Mouse (Mus musculus) neural tube, embryonic 13.5 days (tissue): ENCODE results near the gene Sgta. TPM values are rescaled to one million over a fixed set of nuclear protein-coding genes. Genes with fewer than 3 reads are reported as not detected.

Source experiments
- ATAC-seq: fragments of 200-750 bp; cut with Nextera tagmentation; 2 replicates; pipeline ENCODE4 v1.8.0; 2017; ENCODE audit warnings: low read depth, mild to moderate bottlenecking, moderate TSS enrichment, moderate library complexity
- H3K27ac ChIP-seq: fragments of 300-500 bp; sonication (generic); replicated peaks from 2 replicates; pipeline ENCODE4 v1.5.1; 2015; ENCODE audit warnings: moderate library complexity, mild to moderate bottlenecking, inconsistent platforms
- H3K27me3 ChIP-seq: fragments of 300-500 bp; sonication (generic); 2 replicates; pipeline ENCODE4 v1.6.1; 2015; ENCODE audit warnings: mild to moderate bottlenecking, inconsistent platforms
- H3K36me3 ChIP-seq: fragments of 300-500 bp; sonication (generic); 2 replicates; pipeline ENCODE4 v1.6.1; 2015; ENCODE audit warnings: mild to moderate bottlenecking, inconsistent platforms
- H3K4me1 ChIP-seq: fragments of 300-500 bp; sonication (generic); replicated peaks from 2 replicates; pipeline ENCODE4 v1.6.1; 2015; ENCODE audit warnings: inconsistent platforms
- H3K4me2 ChIP-seq: fragments of 300-500 bp; sonication (generic); 2 replicates; pipeline ENCODE4 v1.6.1; 2015; ENCODE audit warnings: inconsistent platforms, mild to moderate bottlenecking, moderate library complexity
- H3K4me3 ChIP-seq: fragments of 300-500 bp; sonication (generic); 2 replicates; pipeline ENCODE4 v1.5.1; 2015; ENCODE audit warnings: mild to moderate bottlenecking, inconsistent platforms
- H3K9ac ChIP-seq: fragments of 300-500 bp; sonication (generic); 2 replicates; pipeline ENCODE4 v1.6.1; 2015; ENCODE audit warnings: moderate library complexity, mild to moderate bottlenecking, inconsistent platforms
- H3K9me3 ChIP-seq: fragments of 300-500 bp; sonication (generic); 2 replicates; pipeline ENCODE4 v1.6.1; 2016; ENCODE audit warnings: inconsistent platforms
- WGBS: fragments of 180-500 bp; shearing (Covaris S2); methylation state at CpG from one replicate; pipeline ENCODE4 v1.1.7; 2015; 5-methylcytosine and 5-hydroxymethylcytosine counted together
- polyA plus RNA-seq: library from polyadenylated mRNA; unstranded; fragments of >200 nt; fragmentation: Nextera tagmentation; extraction: Ambion mirVana; gene quantifications from 2 replicates; pipeline ENCODE4 v1.2.1, GENCODE M21; 2015

Sgta gene
- polyA plus RNA-seq, 1 experiment from 2014 or later, result 286 TPM

DNA sequence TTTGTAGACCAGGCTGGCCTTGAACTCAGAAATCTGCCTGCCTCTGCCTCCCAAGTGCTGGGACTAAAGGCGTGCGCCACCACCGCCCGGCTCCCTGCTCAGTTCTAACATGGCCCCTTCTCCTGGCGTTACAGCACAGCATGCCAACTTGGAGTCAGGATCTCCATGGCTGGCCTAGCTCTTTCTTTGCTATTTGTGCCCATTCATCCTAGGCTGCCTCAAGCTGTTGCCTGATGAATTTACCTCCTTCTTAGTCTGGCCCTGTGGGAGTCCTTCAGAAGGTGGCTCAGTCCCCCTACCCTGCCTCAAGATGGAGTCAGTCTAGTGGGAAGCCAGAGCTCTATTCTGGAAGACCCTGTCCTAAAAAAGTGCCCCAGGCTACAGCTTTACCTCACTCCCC is 33.1 kb downstream of the Sgta start:
- ATAC-seq, result no peak
- Histone ChIP-seq H3K4me2 (no peak overlapping the region), H3K4me1 (peaks cover 34% of the 10 kb centered on the region), H3K9me3 (no peaks in the 10 kb centered on the region), H3K4me3 (no peak overlapping the region), H3K9ac (0 out of 2 replicates have a peak overlapping the region, but pooled peaks have one; percentile 12), H3K27me3 (peaks cover 37% of the 10 kb centered on the region), H3K27ac (no peak overlapping the region), H3K36me3 (peaks cover 23% of the 10 kb centered on the region)
- 94% methylated on average over 5 of the region's 5 CpGs for WGBS

DNA sequence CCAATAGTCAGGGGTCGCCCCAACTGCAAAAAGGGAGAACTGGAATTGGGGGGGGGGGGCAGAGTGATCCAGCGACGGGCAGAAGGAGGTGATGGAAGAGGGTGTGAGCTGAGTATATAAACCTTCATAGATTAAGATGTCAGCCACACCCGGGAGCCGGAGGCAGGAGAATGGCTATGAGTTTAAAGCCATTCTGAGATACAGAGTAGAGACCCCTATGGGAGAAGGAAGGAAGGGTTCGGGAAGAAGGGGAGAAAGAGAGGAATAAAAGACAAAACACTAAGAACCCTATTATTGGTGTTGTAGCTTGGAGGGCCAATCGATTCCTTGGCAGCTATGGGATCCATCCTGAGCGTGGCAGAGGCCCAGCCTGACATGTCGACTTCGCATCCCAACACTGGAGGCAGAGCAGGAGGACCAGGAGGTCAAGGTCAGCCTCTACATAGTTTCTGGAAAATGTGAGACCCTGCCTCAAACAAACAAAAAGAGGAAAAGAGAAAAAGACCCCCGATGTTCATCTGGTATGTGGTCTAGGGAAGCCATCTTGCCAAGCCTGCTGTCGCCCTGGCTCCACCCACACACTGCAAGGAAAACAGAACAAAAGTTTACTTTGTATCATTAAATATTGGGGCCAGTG is 34.2 kb downstream of the Sgta start, which contains the start of gene Diras1:
TSS of gene Diras1 (minus strand) at position 24 of the 637 bp plus-strand sequence.
- H3K27me3 ChIP-seq, result peaks cover 41% of the 10 kb centered on the region
- H3K9me3 ChIP-seq, result no peaks in the 10 kb centered on the region
- no peak for ATAC-seq
- H3K27ac ChIP-seq, result no peak within 1 kb of the TSS
- H3K4me1 ChIP-seq, result peaks cover 38% of the 10 kb centered on the region
- H3K4me2 ChIP-seq, result peak within 1 kb of the TSS; percentile 71
- peaks cover 12% of the 10 kb centered on the region for H3K36me3 ChIP-seq
- WGBS, result 48% methylated on average over 12 of the region's 12 CpGs
- peak within 1 kb of the TSS; percentile 85 for H3K9ac ChIP-seq
- peak within 1 kb of the TSS; percentile 53 for H3K4me3 ChIP-seq

- no peak overlapping the region for H3K27ac ChIP-seq
- H3K4me3 ChIP-seq, result peak overlapping the region; percentile 53
- H3K9me3 ChIP-seq, result no peaks in the 10 kb centered on the region
- ATAC-seq, result peak; percentile 53
- peak overlapping the region; percentile 71 for H3K4me2 ChIP-seq
- peaks cover 42% of the 10 kb centered on the region for H3K27me3 ChIP-seq
- WGBS, result 1% methylated on average over 36 of the region's 43 CpGs
- H3K9ac ChIP-seq, result peak overlapping the region; percentile 85
- H3K36me3 ChIP-seq, result peaks cover 6% of the 10 kb centered on the region
- peaks cover 39% of the 10 kb centered on the region for H3K4me1 ChIP-seq
Observed at GRCm38 (mm10) chr10:81025047-81025621, 34.8 kb downstream of the Sgta start.

- Histone ChIP-seq H3K27ac (no peak overlapping the region), H3K9ac (peak overlapping the region; percentile 85), H3K4me3 (peak overlapping the region; percentile 53), H3K27me3 (peaks cover 42% of the 10 kb centered on the region), H3K4me2 (peak overlapping the region; percentile 71), H3K36me3 (no peaks in the 10 kb centered on the region), H3K4me1 (peaks cover 35% of the 10 kb centered on the region), H3K9me3 (no peaks in the 10 kb centered on the region)
- ATAC-seq, result 0 out of 2 replicates have a peak, but pooled peaks have one; percentile 15
- 78% methylated on average over 5 of the region's 5 CpGs for WGBS
Observed at GRCm38 (mm10) chr10:81024346-81024937, 35.5 kb downstream of the Sgta start.

- H3K4me3 ChIP-seq, result no peak overlapping the region
- H3K4me1 ChIP-seq, result peaks cover 29% of the 10 kb centered on the region
- WGBS, result 68% methylated on average over 8 of the region's 8 CpGs
- no peaks in the 10 kb centered on the region for H3K36me3 ChIP-seq
- no peak overlapping the region for H3K4me2 ChIP-seq
- no peak for ATAC-seq
- H3K9ac ChIP-seq, result no peak overlapping the region
- H3K27ac ChIP-seq, result no peak overlapping the region
- no peaks in the 10 kb centered on the region for H3K9me3 ChIP-seq
- peaks cover 42% of the 10 kb centered on the region for H3K27me3 ChIP-seq
Observed at GRCm38 (mm10) chr10:81022744-81023143, 37.2 kb downstream of the Sgta start.

DNA sequence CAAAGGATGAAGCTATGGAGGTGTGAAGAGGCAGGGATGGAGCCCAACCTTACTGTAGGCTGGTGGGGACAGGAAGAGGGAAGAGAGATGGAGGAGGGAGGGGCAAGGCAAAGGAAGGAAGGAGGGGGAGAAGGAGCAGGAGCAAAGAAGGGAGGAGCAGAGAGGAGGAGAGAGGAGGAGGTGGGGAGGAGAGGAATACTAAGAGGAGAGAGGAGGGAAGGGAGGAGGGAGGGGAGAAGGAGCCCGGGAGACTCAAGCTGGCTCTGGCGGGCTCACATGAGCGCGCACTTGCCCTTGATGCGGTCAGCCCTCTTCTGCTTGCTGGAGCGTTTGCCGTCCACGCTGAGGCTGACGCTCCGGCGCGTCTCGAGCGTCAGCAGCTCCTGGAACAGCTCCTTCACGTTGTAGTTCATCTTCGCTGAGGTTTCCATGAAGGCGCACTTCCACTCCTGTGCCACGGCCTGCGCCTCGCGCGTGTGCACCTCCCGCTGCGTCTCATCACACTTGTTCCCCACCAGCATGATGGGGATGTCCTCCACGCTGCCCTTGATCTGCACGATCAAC is 38.4 kb downstream of the Sgta start:
- peak overlapping the region; percentile 28 for H3K4me2 ChIP-seq
- peaks cover 29% of the 10 kb centered on the region for H3K4me1 ChIP-seq
- H3K36me3 ChIP-seq, result no peaks in the 10 kb centered on the region
- peaks cover 39% of the 10 kb centered on the region for H3K27me3 ChIP-seq
- H3K9me3 ChIP-seq, result no peaks in the 10 kb centered on the region
- peak overlapping the region; percentile 34; the same call in 1 of the 2 replicates for H3K9ac ChIP-seq
- ATAC-seq, result no peak
- no peak overlapping the region for H3K27ac ChIP-seq
- 19% methylated on average over 26 of the region's 26 CpGs for WGBS
- no peak overlapping the region for H3K4me3 ChIP-seq

- ATAC-seq, result no peak
- 67% methylated on average over 2 of the region's 2 CpGs for WGBS
Observed at GRCm38 (mm10) chr10:81020207-81020606, 39.8 kb downstream of the Sgta start.

DNA sequence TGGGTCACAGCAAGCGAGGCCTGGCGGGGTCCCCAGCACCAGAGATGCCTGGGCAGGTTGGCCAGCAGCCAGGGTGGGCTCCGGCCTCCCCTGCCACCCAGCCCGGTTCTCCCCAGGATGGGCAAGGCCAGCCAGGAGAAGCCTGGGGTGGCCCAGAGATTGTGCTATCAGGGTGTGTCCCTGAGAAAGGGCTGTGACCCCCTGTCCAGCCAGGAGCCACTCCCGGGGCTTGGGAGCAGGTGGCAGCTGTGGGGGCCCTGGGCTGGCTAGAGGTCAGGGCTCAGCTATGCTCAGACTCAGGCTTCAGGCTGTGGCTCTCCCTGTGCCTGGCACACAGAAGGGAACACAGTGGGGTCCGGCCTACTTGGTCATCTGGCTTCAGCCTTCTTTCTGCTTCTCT is 40.3 kb downstream of the Sgta start:
- ATAC-seq, result no peak
- Histone ChIP-seq H3K9me3 (no peaks in the 10 kb centered on the region), H3K9ac (no peak overlapping the region), H3K4me3 (no peak overlapping the region), H3K36me3 (no peaks in the 10 kb centered on the region), H3K4me1 (peaks cover 21% of the 10 kb centered on the region), H3K4me2 (no peak overlapping the region), H3K27me3 (peaks cover 30% of the 10 kb centered on the region), H3K27ac (no peak overlapping the region)
- 81% methylated on average over 6 of the region's 6 CpGs for WGBS

More at GRCm38 (mm10) chr10:81020207-81020606, 39.8 kb downstream of the Sgta start:
- H3K36me3 ChIP-seq, result no peaks in the 10 kb centered on the region
- H3K27ac ChIP-seq, result no peak overlapping the region
- no peak overlapping the region for H3K4me3 ChIP-seq
- H3K9ac ChIP-seq, result no peak overlapping the region
- peaks cover 34% of the 10 kb centered on the region for H3K27me3 ChIP-seq
- no peak overlapping the region for H3K4me2 ChIP-seq
- no peaks in the 10 kb centered on the region for H3K9me3 ChIP-seq
- peaks cover 24% of the 10 kb centered on the region for H3K4me1 ChIP-seq

DNA sequence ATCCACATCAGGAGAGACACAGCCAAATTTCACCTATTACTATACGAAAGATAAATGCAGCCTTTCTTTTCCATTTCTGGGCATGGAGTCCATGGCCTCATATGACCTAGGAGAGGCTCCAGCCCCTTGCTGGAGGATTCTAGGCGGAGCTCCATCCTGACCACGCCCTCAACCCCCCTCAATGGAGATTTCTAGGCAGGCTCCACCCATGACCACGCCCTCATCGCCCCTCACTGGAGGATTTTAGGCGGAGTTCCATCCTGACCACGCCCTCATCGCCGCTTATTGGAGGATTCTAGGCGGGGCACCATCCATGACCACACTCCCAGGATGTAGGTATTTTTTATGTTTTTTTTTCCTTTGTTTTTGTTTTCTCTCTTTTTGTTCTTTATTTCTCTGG is 41.7 kb downstream of the Sgta start:
- WGBS, result 35% methylated on average over 10 of the region's 10 CpGs
- no peak overlapping the region for H3K27ac ChIP-seq
- no peak overlapping the region for H3K4me3 ChIP-seq
- no peak for ATAC-seq
- peaks cover 22% of the 10 kb centered on the region for H3K4me1 ChIP-seq
- no peak overlapping the region for H3K4me2 ChIP-seq
- no peak overlapping the region for H3K9ac ChIP-seq
- no peaks in the 10 kb centered on the region for H3K9me3 ChIP-seq
- H3K36me3 ChIP-seq, result no peaks in the 10 kb centered on the region
- H3K27me3 ChIP-seq, result peaks cover 16% of the 10 kb centered on the region

DNA sequence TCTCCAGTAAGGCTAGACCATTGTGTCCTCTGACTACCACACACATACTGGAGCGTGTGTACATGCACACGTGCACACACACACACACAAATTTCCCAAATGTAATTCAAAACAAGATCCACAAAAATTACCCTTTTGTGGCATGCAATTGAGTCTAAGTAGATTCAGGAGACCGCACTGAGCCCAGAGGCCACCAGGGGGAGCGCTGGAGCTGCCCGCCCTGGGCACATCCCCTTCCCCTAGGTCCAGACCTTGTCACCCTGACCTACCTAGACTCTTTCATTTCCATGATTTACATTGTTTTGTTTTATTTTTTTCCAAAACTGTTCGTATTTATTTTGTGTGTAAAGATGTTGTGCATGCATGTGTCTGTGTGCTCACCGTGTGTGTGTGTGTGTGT is 43.3 kb downstream of the Sgta start:
- Histone ChIP-seq H3K4me1 (peaks cover 14% of the 10 kb centered on the region), H3K4me3 (no peak overlapping the region), H3K4me2 (no peak overlapping the region), H3K27ac (no peak overlapping the region), H3K36me3 (no peaks in the 10 kb centered on the region), H3K27me3 (peaks cover 4% of the 10 kb centered on the region; the same call in 1 of the 2 replicates), H3K9ac (no peak overlapping the region), H3K9me3 (no peaks in the 10 kb centered on the region)
- 9% methylated on average over 7 of the region's 7 CpGs for WGBS
- no peak for ATAC-seq

DNA sequence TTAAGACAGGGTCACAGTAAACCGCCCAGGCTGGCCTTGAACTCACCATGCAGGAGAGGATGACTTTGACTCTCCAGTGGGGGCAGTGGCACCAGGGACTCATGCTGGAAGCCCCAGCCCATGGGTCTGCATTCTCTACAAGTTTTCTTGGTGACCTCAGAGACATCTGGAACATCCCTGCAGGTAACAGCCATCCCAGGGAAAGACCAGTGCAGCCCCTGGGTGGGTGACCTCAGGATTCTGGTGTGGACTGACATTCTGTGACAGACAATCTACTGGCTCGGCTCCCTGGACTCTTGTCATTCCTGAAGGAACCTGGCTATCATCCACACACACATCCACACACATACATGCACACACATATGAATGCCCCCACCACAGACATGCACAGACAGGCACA is 44.3 kb downstream of the Sgta start:
- H3K9me3 ChIP-seq, result no peaks in the 10 kb centered on the region
- ATAC-seq, result no peak
- no peak overlapping the region for H3K27ac ChIP-seq
- H3K36me3 ChIP-seq, result no peaks in the 10 kb centered on the region
- peak overlapping the region; percentile 63; the same call in 1 of the 2 replicates for H3K4me2 ChIP-seq
- H3K4me1 ChIP-seq, result peaks cover 11% of the 10 kb centered on the region
- 0 out of 2 replicates have a peak overlapping the region, but pooled peaks have one; percentile 41 for H3K9ac ChIP-seq
- 0 out of 2 replicates have a peak, but pooled peaks cover under 1% of the 10 kb centered on the region for H3K27me3 ChIP-seq
- WGBS, result 83% methylated on average over 2 of the region's 2 CpGs
- H3K4me3 ChIP-seq, result no peak overlapping the region
